Mouse (Mus musculus) brain, embryonic 14.5 days (tissue): Measurements from ENCODE around the gene Rpl28.

Experiments
- CTCF ChIP-seq: fragments of 200-500 bp; IDR thresholded peaks from 2 replicates; pipeline ENCODE4 v1.5.1; 2012; ENCODE audit warnings: inconsistent platforms, mild to moderate bottlenecking, moderate library complexity, borderline replicate concordance; ENCODE audit not compliant: insufficient read depth, insufficient read length; ENCODE audit errors: extremely low read depth
- POLR2A ChIP-seq: fragments of 200-500 bp; IDR thresholded peaks from 2 replicates; pipeline ENCODE4 v1.6.1; 2012; ENCODE audit warnings: mild to moderate bottlenecking, inconsistent platforms, borderline replicate concordance; ENCODE audit not compliant: poor library complexity, insufficient read depth, insufficient read length, severe bottlenecking; ENCODE audit errors: extremely low read depth

DNA sequence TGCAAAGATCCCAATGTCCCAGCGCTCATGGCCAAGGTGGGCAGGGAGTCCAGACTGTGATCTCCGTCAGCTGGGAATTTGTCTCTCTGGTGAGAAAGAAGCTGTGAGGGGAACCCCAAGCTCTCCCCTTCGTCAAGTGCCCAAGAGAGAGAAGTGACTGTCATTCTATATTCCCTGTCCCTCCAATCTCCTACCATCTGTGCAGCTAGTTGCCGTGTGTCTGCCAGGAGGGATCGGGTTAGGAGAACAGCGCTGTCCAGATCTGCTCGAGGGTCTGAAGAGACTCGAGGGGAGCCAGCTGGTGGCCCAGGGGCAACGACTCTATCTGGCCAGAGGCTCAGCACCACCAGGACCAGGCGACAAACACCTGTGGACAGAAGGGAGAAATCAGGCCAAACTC lies 16.5 kb upstream of the Rpl28 start:
- TF ChIP-seq CTCF (no peak), POLR2A (no peak)
